Mouse (Mus musculus) C2C12 (cell line): Measurements from ENCODE around the gene Mettl15. TPM values are rescaled to one million over a fixed set of nuclear protein-coding genes. Genes with fewer than 3 reads are reported as not detected.

Source experiments
- H3K27me3 ChIP-seq: one replicate; pipeline ENCODE4 v1.6.1; 2011; ENCODE audit not compliant: control insufficient read depth, insufficient read depth, insufficient read length
- H3K36me3 ChIP-seq: one replicate; pipeline ENCODE4 v1.6.1; 2011; ENCODE audit not compliant: control insufficient read depth, insufficient read depth
- H3K4me3 ChIP-seq: one replicate; pipeline ENCODE4 v1.5.1; 2011; ENCODE audit warnings: mild to moderate bottlenecking, control low read depth; ENCODE audit not compliant: poor library complexity, insufficient read depth, severe bottlenecking
- H3K79me2 ChIP-seq: one replicate; pipeline ENCODE4 v1.6.1; 2011; ENCODE audit not compliant: control insufficient read depth, insufficient read depth
- H3K79me3 ChIP-seq: one replicate; pipeline ENCODE4 v1.6.1; 2011; ENCODE audit warnings: low read depth, control low read depth
- H3ac ChIP-seq: one replicate; pipeline ENCODE3; 2011; ENCODE audit warnings: low read depth; ENCODE audit not compliant: control insufficient read depth, insufficient read length
- CEBPB ChIP-seq: IDR thresholded peaks from one replicate; pipeline ENCODE4 v1.6.1; 2011; ENCODE audit warnings: low read depth, mild to moderate bottlenecking, control low read depth, moderate library complexity
- CTCF ChIP-seq: IDR thresholded peaks from one replicate; pipeline ENCODE4 v1.5.1; 2011; ENCODE audit not compliant: control insufficient read depth, insufficient read depth, insufficient read length
- FOSL1 ChIP-seq: IDR thresholded peaks from one replicate; pipeline ENCODE4 v1.8.0; 2011; ENCODE audit warnings: mild to moderate bottlenecking, low read length; ENCODE audit not compliant: poor library complexity, insufficient read depth, severe bottlenecking
- MAX ChIP-seq: IDR thresholded peaks from one replicate; pipeline ENCODE4 v1.6.1; 2011; ENCODE audit warnings: mild to moderate bottlenecking, control low read depth
- MYOD1 ChIP-seq: IDR thresholded peaks from one replicate; pipeline ENCODE4 v1.6.1; 2011; ENCODE audit warnings: low read depth; ENCODE audit not compliant: control insufficient read depth, insufficient read length
- MYOG ChIP-seq: IDR thresholded peaks from one replicate; pipeline ENCODE4 v1.6.1; 2011; ENCODE audit not compliant: control insufficient read depth, insufficient read length; ENCODE audit errors: extremely low read depth
- USF1 ChIP-seq: IDR thresholded peaks from one replicate; pipeline ENCODE4 v1.6.1; 2011; ENCODE audit warnings: low read depth, mild to moderate bottlenecking, control low read depth, moderate library complexity
- long read RNA-seq, 2 experiments: library from polyadenylated mRNA; unstranded; transcript quantifications; one replicate each; pipeline ENCODE4 v2.0.0; 2019 to 2020
- polyA plus RNA-seq: library from polyadenylated mRNA; unstranded; fragments of >200 nt; fragmentation: generic; extraction: Trizol; gene quantifications from one replicate; pipeline ENCODE4 v1.2.1, GENCODE M21; 2012; ENCODE audit warnings: missing spikeins

The Mettl15 gene
- polyA plus RNA-seq = 4.4 TPM
- long read RNA-seq, experiment 1, partial matches to known transcripts = 0 of 6 reads
- long read RNA-seq, experiment 1, other reads (novel, unspliced or antisense) = 5 of 6 reads
- long read RNA-seq, experiment 2, transcript Mettl15-201 (6 exons, 1,894 nt) = major isoform, 7 of 33 reads
- long read RNA-seq, experiment 2, partial matches to known transcripts = 1 of 33 reads
- long read RNA-seq, experiment 2, other reads (novel, unspliced or antisense) = 25 of 33 reads

DNA sequence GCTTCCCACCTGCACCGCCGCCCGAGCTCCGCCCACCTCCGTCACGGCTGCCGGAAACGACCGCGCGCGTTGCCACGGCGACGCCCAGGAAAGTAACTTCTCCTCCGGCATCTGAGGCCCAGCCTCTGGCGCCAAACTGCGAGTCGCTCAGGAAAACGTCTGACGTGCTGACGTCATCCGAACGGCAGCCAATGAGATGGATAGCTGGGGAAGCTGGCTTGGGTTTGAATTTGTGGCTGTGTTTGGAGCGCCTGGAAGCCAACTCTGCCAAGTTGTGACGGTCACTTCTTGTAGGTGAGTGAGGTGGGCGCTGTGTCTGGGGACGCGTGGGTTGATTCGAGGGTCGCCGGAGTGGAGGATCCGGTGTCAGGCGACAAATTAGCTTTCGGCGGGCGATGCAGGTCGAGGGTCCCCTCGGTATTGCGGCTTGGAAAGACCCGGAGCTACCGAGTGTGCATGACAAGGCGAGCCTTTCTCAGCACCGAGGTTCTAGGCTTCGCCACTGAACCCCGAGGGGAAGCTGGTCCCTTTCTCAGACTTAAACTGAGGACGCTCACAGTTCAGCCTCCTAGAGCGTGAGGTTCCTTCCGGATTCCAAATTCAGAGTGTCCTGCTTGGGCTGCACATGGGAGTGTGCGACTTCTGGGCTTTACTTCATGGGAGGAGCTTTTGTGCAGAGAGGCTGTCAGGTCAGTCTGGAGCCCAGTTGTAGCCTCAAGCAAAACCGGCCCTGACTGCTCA is at the start of gene Mettl15, which contains the start of gene Kif18a:
Gene Mettl15 (minus strand): TSS at position 149 of the 741 bp plus-strand sequence.
Gene Kif18a (plus strand): TSS at position 139 of the 741 bp plus-strand sequence.
- peaks cover 51% of the 10 kb centered on the region for H3K79me2 ChIP-seq
- TF ChIP-seq MAX = peak; percentile 54
- TF ChIP-seq MYOD1 = no peak
- no peaks in the 10 kb centered on the region for H3K27me3 ChIP-seq
- H3ac ChIP-seq = peak within 1 kb of the TSS; percentile 76
- peak within 1 kb of the TSS; percentile 97 for H3K4me3 ChIP-seq
- peaks cover 41% of the 10 kb centered on the region for H3K79me3 ChIP-seq
- H3K36me3 ChIP-seq = no peaks in the 10 kb centered on the region

GRCm38 (mm10) chr2:109311369-109311768 is 30.8 kb upstream of the Mettl15 start:
- Histone ChIP-seq H3K36me3 (peaks cover 66% of the 10 kb centered on the region), H3K4me3 (no peak overlapping the region), H3ac (no peak overlapping the region), H3K79me3 (no peaks in the 10 kb centered on the region), H3K27me3 (no peaks in the 10 kb centered on the region), H3K79me2 (no peaks in the 10 kb centered on the region)
- TF ChIP-seq CEBPB (no peak), CTCF (no peak), MYOD1 (no peak), MAX (no peak), MYOG (no peak), USF1 (no peak), FOSL1 (no peak)

DNA sequence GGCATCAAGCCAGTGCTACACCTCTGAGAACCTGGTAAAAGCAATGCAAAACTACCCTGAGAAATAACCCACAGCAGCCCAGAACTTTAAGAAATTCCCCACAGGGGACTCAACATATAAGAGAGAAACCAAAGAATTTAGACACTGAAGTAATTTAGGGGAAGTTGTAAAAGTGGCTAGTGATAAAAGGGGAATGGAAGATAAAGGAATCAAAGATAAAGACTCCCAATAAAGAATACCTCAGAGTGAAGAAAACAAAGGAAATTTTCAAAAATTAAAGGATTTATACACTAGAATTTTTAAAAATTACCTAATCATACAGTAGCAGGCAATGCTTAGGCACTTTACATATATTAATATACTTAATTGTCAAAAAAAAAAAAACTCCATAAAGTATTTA is 23.1 kb upstream of the Mettl15 start:
- H3K79me3 ChIP-seq = peaks cover 1% of the 10 kb centered on the region
- no peak overlapping the region for H3K4me3 ChIP-seq
- H3ac ChIP-seq = no peak overlapping the region
- no peaks in the 10 kb centered on the region for H3K79me2 ChIP-seq
- peaks cover 70% of the 10 kb centered on the region for H3K36me3 ChIP-seq
- no peak for TF ChIP-seq CTCF
- no peak for TF ChIP-seq MYOG
- no peak for TF ChIP-seq MAX
- no peak for TF ChIP-seq CEBPB
- TF ChIP-seq MYOD1 = no peak
- no peak for TF ChIP-seq USF1
- H3K27me3 ChIP-seq = no peaks in the 10 kb centered on the region

DNA sequence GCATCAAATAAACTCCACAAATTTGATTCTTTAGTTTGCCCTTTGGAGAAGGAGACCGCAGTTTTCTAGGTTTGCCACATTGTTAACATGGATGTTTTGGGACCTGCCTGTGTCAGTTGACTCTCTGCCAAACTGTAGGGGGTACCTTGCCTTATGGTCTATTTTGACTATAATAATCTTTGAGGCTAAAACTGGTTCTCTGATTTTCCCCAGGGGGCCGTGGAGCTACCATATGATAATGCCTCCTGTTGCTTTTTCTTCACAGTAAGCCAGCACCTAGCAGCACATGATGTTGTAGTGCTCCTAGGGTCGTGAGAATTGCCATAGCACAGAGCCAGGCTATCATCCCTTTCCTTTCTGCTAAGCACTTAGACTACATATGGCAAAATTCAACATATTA is 21.7 kb upstream of the Mettl15 start:
- Histone ChIP-seq H3K27me3 (no peaks in the 10 kb centered on the region), H3K79me2 (no peaks in the 10 kb centered on the region), H3K4me3 (no peak overlapping the region), H3K36me3 (peaks cover 72% of the 10 kb centered on the region), H3K79me3 (peaks cover 1% of the 10 kb centered on the region), H3ac (no peak overlapping the region)
- no peak for TF ChIP-seq USF1
- no peak for TF ChIP-seq MAX
- no peak for TF ChIP-seq CEBPB
- TF ChIP-seq CTCF = no peak

GRCm38 (mm10) chr2:109298160-109298559 is 17.6 kb upstream of the Mettl15 start:
- Histone ChIP-seq H3ac (no peak overlapping the region), H3K79me2 (no peaks in the 10 kb centered on the region), H3K27me3 (no peaks in the 10 kb centered on the region), H3K79me3 (peaks cover 1% of the 10 kb centered on the region), H3K4me3 (no peak overlapping the region), H3K36me3 (peaks cover 64% of the 10 kb centered on the region)
- no peak for TF ChIP-seq USF1
- no peak for TF ChIP-seq MYOG
- TF ChIP-seq FOSL1 = no peak
- no peak for TF ChIP-seq MYOD1
- no peak for TF ChIP-seq CTCF
- TF ChIP-seq MAX = no peak
- TF ChIP-seq CEBPB = no peak

DNA sequence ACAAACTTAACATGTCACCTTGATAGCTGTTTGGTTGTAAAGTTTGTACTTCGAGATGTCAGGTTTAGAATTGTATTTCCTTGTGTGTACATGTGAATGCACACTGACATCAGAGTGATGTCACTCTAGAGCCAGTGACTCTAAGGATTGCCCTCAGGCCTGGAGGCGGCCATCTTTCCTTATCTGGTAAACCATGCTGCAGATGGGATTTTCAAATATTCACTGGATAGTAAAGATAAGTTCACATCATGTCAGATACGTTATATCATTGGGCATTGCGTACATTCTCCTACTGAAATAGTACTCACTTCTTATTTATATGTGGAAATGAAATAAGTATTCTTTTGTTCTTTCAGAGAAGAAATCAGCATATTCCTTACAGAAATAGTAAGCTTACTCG is 15.7 kb upstream of the Mettl15 start:
- H3K4me3 ChIP-seq = no peak overlapping the region
- no peaks in the 10 kb centered on the region for H3K79me2 ChIP-seq
- peaks cover 1% of the 10 kb centered on the region for H3K79me3 ChIP-seq
- H3ac ChIP-seq = no peak overlapping the region
- no peaks in the 10 kb centered on the region for H3K27me3 ChIP-seq
- no peak for TF ChIP-seq MYOG
- H3K36me3 ChIP-seq = peaks cover 63% of the 10 kb centered on the region
